8 mouse cellular contexts compared by ENCODE assay signal in genomic region chr1:135510346-135510977, GRCm38 (mm10).
A peak's percentile ranks its signal among the peaks of the same experiment; 100 is the strongest.
DNase-seq lines count a peak whose midpoint lies in the region; ATAC-seq and TF ChIP-seq lines count a peak whose summit lies in the region.

No protein-coding gene starts in this region.

- no peak overlapping the region for H3K27ac ChIP-seq in embryonic facial prominence, embryonic 14.5 days (replicated peaks; ENCODE audit: low read depth, low read length)
- no peak overlapping the region for H3K27ac ChIP-seq in small intestine, adult 2 months (ENCODE audit: insufficient read depth, low read depth, low read length)

- peaks cover 50% of the 10 kb centered on the region for H3K27me3 ChIP-seq in E14TG2a.4 (ENCODE audit: insufficient read depth, low read length)
- H3K27me3 ChIP-seq in embryonic facial prominence, embryonic 14.5 days (replicated peaks; ENCODE audit: control insufficient read depth, insufficient read depth, low read length), result 0 out of 2 replicates have a peak, but pooled peaks cover 4% of the 10 kb centered on the region
- H3K27me3 ChIP-seq in small intestine, adult 2 months (ENCODE audit: control insufficient read depth, insufficient read depth, low read length), result no peaks in the 10 kb centered on the region

- H3K36me3 ChIP-seq in E14TG2a.4 (ENCODE audit: insufficient read depth, low read length), result peaks cover 6% of the 10 kb centered on the region; the same call in 1 of the 2 replicates
- H3K36me3 ChIP-seq in embryonic facial prominence, embryonic 14.5 days (ENCODE audit: control insufficient read depth, insufficient read depth, low read length), result no peaks in the 10 kb centered on the region
- no peaks in the 10 kb centered on the region for H3K36me3 ChIP-seq in small intestine, adult 2 months (ENCODE audit: control insufficient read depth, insufficient read depth, low read length)

- peak; percentile 74 for ATAC-seq in embryonic facial prominence, embryonic 14.5 days (ENCODE audit: low read depth)
- peak; percentile 50; the same call in 1 of the 2 replicates for ATAC-seq in megakaryocyte-erythroid progenitor cell, adult 5-6 weeks (replicated peaks; ENCODE audit: low FRiP score, low TSS enrichment, poor library complexity, severe bottlenecking)

- intact Hi-C loops in left cerebral cortex, postnatal 36 days (cut with DNase I), result no loop called here

- peak; percentile 41 to 45 for DNase-seq in adrenal gland, adult 18-20 months (ENCODE audit: low spot score in 2 of 2)
- DNase-seq in embryonic facial prominence, embryonic 14.5 days (ENCODE audit: low spot score), result peak; percentile 90
- peak; percentile 72 for DNase-seq in heart, postnatal 4 days
- DNase-seq in left cerebral cortex, postnatal 36 days (ENCODE audit: low spot score in 2 of 2), result peak; percentile 42 to 48
- no peak for DNase-seq in MN1 (ENCODE audit: low spot score)

- H3K9ac ChIP-seq in embryonic facial prominence, embryonic 14.5 days (ENCODE audit: low read depth, low read length), result peak overlapping the region; percentile 67

- peaks cover 57% of the 10 kb centered on the region for H3K4me1 ChIP-seq in E14TG2a.4 (replicated peaks; ENCODE audit: low read depth, low read length)
- H3K4me1 ChIP-seq in embryonic facial prominence, embryonic 14.5 days (ENCODE audit: control insufficient read depth, insufficient read depth, low read length), result peaks cover 42% of the 10 kb centered on the region
- H3K4me1 ChIP-seq in small intestine, adult 2 months (ENCODE audit: control insufficient read depth, insufficient read depth, insufficient read length, low read length), result peaks cover 14% of the 10 kb centered on the region

- no peak; the same call in 1 of the 2 replicates for TF ChIP-seq POLR2A in small intestine, adult 2 months (IDR thresholded peaks at IDR 0.05; ENCODE audit: low read depth, low read length)

- no peaks in the 10 kb centered on the region for H3K9me3 ChIP-seq in E14TG2a.4 (ENCODE audit: low read length)
- no peaks in the 10 kb centered on the region for H3K9me3 ChIP-seq in embryonic facial prominence, embryonic 14.5 days (ENCODE audit: control insufficient read depth, low read length)

- peak overlapping the region; percentile 97 for H3K4me2 ChIP-seq in embryonic facial prominence, embryonic 14.5 days (ENCODE audit: low read depth, low read length)

- peak overlapping the region; percentile 80 for H3K4me3 ChIP-seq in E14TG2a.4 (replicated peaks; ENCODE audit: low read length)
- peak overlapping the region; percentile 50 for H3K4me3 ChIP-seq in embryonic facial prominence, embryonic 14.5 days (ENCODE audit: low read depth, low read length)
- peak overlapping the region; percentile 84 for H3K4me3 ChIP-seq in small intestine, adult 2 months (ENCODE audit: low read depth, low read length)

- TF ChIP-seq CTCF in E14TG2a.4 (conservative IDR thresholded peaks at IDR 0.05; ENCODE audit: low read length), result no peak
- TF ChIP-seq CTCF in small intestine, adult 2 months (IDR thresholded peaks at IDR 0.05; ENCODE audit: extremely low read depth, insufficient read length, insufficient replicate concordance, low read depth, low read length), result no peak

- 1% methylated on average over 25 of the region's 30 CpGs for WGBS in embryonic facial prominence, embryonic 14.5 days
- 5% methylated on average over 30 of the region's 30 CpGs for WGBS in small intestine, adult 2 months
